Mouse (Mus musculus): ENCODE data around the gene Trpv4.

DNA sequence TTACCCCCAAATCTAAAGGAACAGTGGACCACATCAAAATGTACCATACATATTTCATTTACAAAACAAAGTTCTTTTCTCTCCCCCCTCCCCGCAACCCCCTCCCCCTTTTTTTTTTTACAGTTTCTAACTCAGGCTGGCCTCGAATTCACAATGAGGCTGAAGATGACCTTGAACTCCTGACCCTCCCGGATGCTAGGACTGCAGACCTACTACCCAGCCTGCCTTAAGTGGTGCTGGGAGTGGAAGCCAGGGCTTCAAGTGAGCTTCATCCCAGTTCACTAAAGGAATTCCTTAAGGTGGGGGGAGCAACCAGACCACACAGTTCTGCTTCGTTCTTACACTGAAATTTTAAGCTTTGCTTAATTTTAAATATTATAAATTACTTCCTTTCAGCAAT lies 5.9 kb upstream of the Trpv4 start:
- TF ChIP-seq GATA1 (IDR thresholded peaks at IDR 0.05; ENCODE audit: low read length) (no peak), TAL1 (IDR thresholded peaks at IDR 0.05; ENCODE audit: low read length) (no peak)
